Mouse (Mus musculus) cortical plate, adult 2 months (tissue): ENCODE data around the gene Oasl1.

Source experiments
- CTCF ChIP-seq: fragments of 200-500 bp; IDR thresholded peaks from 2 replicates; pipeline ENCODE4 v1.5.1; 2011; ENCODE audit warnings: mild to moderate bottlenecking, control low read depth, low read length; ENCODE audit not compliant: insufficient read depth; ENCODE audit errors: extremely low read depth
- POLR2A ChIP-seq: fragments of 200-500 bp; IDR thresholded peaks from 2 replicates; pipeline ENCODE4 v1.6.1; 2011; ENCODE audit warnings: mild to moderate bottlenecking, low read length, control low read depth; ENCODE audit not compliant: insufficient read depth; ENCODE audit errors: extremely low read depth

- TF ChIP-seq POLR2A, result no peak
- no peak for TF ChIP-seq CTCF
These were observed 41.4 kb downstream of the Oasl1 start for GRCm38 (mm10) chr5:114964315-114964966.
